Mouse (Mus musculus) myocyte (in vitro differentiated cells): ENCODE results near the gene Rpl36al. TPM values are rescaled to one million over a fixed set of nuclear protein-coding genes. Genes with fewer than 3 reads are reported as not detected.
A peak's percentile ranks its signal among the peaks of the same experiment; 100 is the strongest.

Experiments used
- H3K27me3 ChIP-seq: one replicate; pipeline ENCODE4 v1.6.1; 2011; ENCODE audit not compliant: control insufficient read depth, insufficient read depth, insufficient read length
- H3K36me3 ChIP-seq: one replicate; pipeline ENCODE4 v1.6.1; 2011; ENCODE audit not compliant: control insufficient read depth, insufficient read depth
- H3K4me2 ChIP-seq: one replicate; pipeline ENCODE4 v1.6.1; 2011; ENCODE audit warnings: low read depth, control low read depth
- H3K4me3 ChIP-seq: one replicate; pipeline ENCODE4 v1.5.1; 2011; ENCODE audit warnings: mild to moderate bottlenecking, control low read depth, moderate library complexity
- H3K79me2 ChIP-seq: one replicate; pipeline ENCODE4 v1.6.1; 2011; ENCODE audit not compliant: control insufficient read depth, insufficient read depth
- H3ac ChIP-seq: one replicate; pipeline ENCODE4 v1.6.1; 2011; ENCODE audit not compliant: control insufficient read depth, insufficient read length
- CEBPB ChIP-seq: IDR thresholded peaks from 2 replicates; pipeline ENCODE4 v1.6.1; 2011; ENCODE audit warnings: mild to moderate bottlenecking, moderate library complexity; ENCODE audit not compliant: poor library complexity, insufficient read depth, severe bottlenecking
- E2F4 ChIP-seq: IDR thresholded peaks from one replicate; pipeline ENCODE4 v1.6.1; 2011; ENCODE audit warnings: mild to moderate bottlenecking, control low read depth, moderate library complexity; ENCODE audit not compliant: insufficient read depth
- MAX ChIP-seq: IDR thresholded peaks from one replicate; pipeline ENCODE4 v1.6.1; 2011; ENCODE audit warnings: low read depth, mild to moderate bottlenecking, control low read depth
- MYOD1 ChIP-seq, 3 experiments: IDR thresholded peaks; one replicate each; pipeline ENCODE4 v1.6.1; 2011; ENCODE audit warnings: control low read depth in 2 of 3, low read depth in 2 of 3, mild to moderate bottlenecking in 2 of 3, moderate library complexity in 1 of 3; ENCODE audit not compliant: insufficient read length in 2 of 3, control insufficient read depth in 1 of 3
- MYOG ChIP-seq, 3 experiments: IDR thresholded peaks; one replicate each; pipeline ENCODE4 v1.6.1; 2011; ENCODE audit warnings: control low read depth in 2 of 3, low read depth in 2 of 3, mild to moderate bottlenecking in 2 of 3; ENCODE audit not compliant: insufficient read length in 2 of 3, control insufficient read depth in 1 of 3, insufficient read depth in 1 of 3
- POLR2A ChIP-seq: IDR thresholded peaks from one replicate; pipeline ENCODE4 v1.6.1; 2011; ENCODE audit warnings: low read depth, mild to moderate bottlenecking, control low read depth, moderate library complexity; ENCODE audit not compliant: insufficient read length
- POLR2AphosphoS2 ChIP-seq: IDR thresholded peaks from one replicate; pipeline ENCODE4 v1.6.1; 2011; ENCODE audit warnings: low read depth, control low read depth; ENCODE audit not compliant: insufficient read length
- REST ChIP-seq: IDR thresholded peaks from one replicate; pipeline ENCODE4 v1.6.1; 2011; ENCODE audit warnings: mild to moderate bottlenecking, control low read depth, moderate library complexity; ENCODE audit not compliant: insufficient read depth, insufficient read length
- SRF ChIP-seq: IDR thresholded peaks from one replicate; pipeline ENCODE4 v1.6.1; 2011; ENCODE audit warnings: low read depth; ENCODE audit not compliant: control insufficient read depth, insufficient read length
- TCF12 ChIP-seq: IDR thresholded peaks from one replicate; pipeline ENCODE4 v1.6.1; 2011; ENCODE audit warnings: mild to moderate bottlenecking, control low read depth; ENCODE audit not compliant: poor library complexity, insufficient read depth, severe bottlenecking
- TCF3 ChIP-seq: IDR thresholded peaks from one replicate; pipeline ENCODE4 v1.6.1; 2011; ENCODE audit warnings: low read depth, control low read depth; ENCODE audit not compliant: insufficient read length
- USF1 ChIP-seq: IDR thresholded peaks from one replicate; pipeline ENCODE4 v1.6.1; 2011; ENCODE audit warnings: low read depth, mild to moderate bottlenecking, control low read depth, moderate library complexity
- polyA plus RNA-seq: library from polyadenylated mRNA; unstranded; fragments of >200 nt; fragmentation: generic; extraction: Trizol; gene quantifications from one replicate; pipeline ENCODE4 v1.2.1, GENCODE M21; 2012; ENCODE audit warnings: missing spikeins

Rpl36al gene
- 880 TPM for polyA plus RNA-seq

- no peaks in the 10 kb centered on the region for H3K27me3 ChIP-seq
- H3ac ChIP-seq, result peak within 1 kb of the TSS; percentile 83
- H3K4me2 ChIP-seq, result peak within 1 kb of the TSS; percentile 89
- peak; percentile 94 for TF ChIP-seq POLR2A
- TF ChIP-seq REST, result peak; percentile 46
- peak; percentile 29 for TF ChIP-seq TCF3
- peak; percentile 38 for TF ChIP-seq SRF
- peak; percentile 97 for TF ChIP-seq POLR2AphosphoS2
- TF ChIP-seq USF1, result no peak
- no peak for TF ChIP-seq MYOG (IDR thresholded peaks at IDR 0.05; ENCODE audit: control insufficient read depth in 1 of 3, insufficient read depth in 1 of 3, insufficient read length in 2 of 3, low read depth in 2 of 3)
- peaks cover 51% of the 10 kb centered on the region for H3K79me2 ChIP-seq
- peaks cover 6% of the 10 kb centered on the region for H3K36me3 ChIP-seq
- H3K4me3 ChIP-seq, result peak within 1 kb of the TSS; percentile 62
These were observed at the start of gene Rpl36al, which contains the start of gene Mgat2 for GRCm38 (mm10) chr12:69183583-69184308. Gene Rpl36al, minus strand, starts transcription at chr12:69184083. Gene Mgat2, plus strand, starts transcription at chr12:69184157.

- H3ac ChIP-seq, result no peak overlapping the region
- H3K27me3 ChIP-seq, result no peaks in the 10 kb centered on the region
- H3K4me3 ChIP-seq, result no peak overlapping the region
- H3K36me3 ChIP-seq, result no peaks in the 10 kb centered on the region
- no peak for TF ChIP-seq TCF3
- no peak overlapping the region for H3K4me2 ChIP-seq
- no peaks in the 10 kb centered on the region for H3K79me2 ChIP-seq
These were observed 45.4 kb upstream of the Rpl36al start for GRCm38 (mm10) chr12:69229251-69229650.

GRCm38 (mm10) chr12:69227776-69228466, 44.0 kb upstream of the Rpl36al start, which contains the start of gene Pole2:
Gene Pole2, minus strand, starts transcription at chr12:69228195.
- Histone ChIP-seq H3K27me3 (no peaks in the 10 kb centered on the region), H3K79me2 (no peaks in the 10 kb centered on the region), H3ac (no peak within 1 kb of the TSS), H3K36me3 (no peaks in the 10 kb centered on the region), H3K4me2 (peak within 1 kb of the TSS; percentile 90), H3K4me3 (peak within 1 kb of the TSS; percentile 48)
- TF ChIP-seq POLR2A (peak; percentile 58), CEBPB (no peak), REST (no peak), E2F4 (peak; percentile 84)

- Histone ChIP-seq H3ac (no peak overlapping the region), H3K79me2 (no peaks in the 10 kb centered on the region), H3K4me3 (no peak overlapping the region), H3K27me3 (no peaks in the 10 kb centered on the region), H3K36me3 (peaks cover 3% of the 10 kb centered on the region), H3K4me2 (no peak overlapping the region)
- TF ChIP-seq REST (no peak), MAX (no peak), E2F4 (no peak), USF1 (no peak), SRF (no peak), MYOG (IDR thresholded peaks at IDR 0.05; ENCODE audit: control insufficient read depth in 1 of 3, insufficient read depth in 1 of 3, insufficient read length in 2 of 3, low read depth in 2 of 3) (no peak), POLR2A (no peak), POLR2AphosphoS2 (no peak), MYOD1 (IDR thresholded peaks at IDR 0.05; ENCODE audit: control insufficient read depth in 1 of 3, insufficient read length in 2 of 3, low read depth in 2 of 3) (no peak), TCF3 (no peak), TCF12 (no peak)
These were observed 36.9 kb upstream of the Rpl36al start for GRCm38 (mm10) chr12:69220613-69221277.

- Histone ChIP-seq H3K36me3 (peaks cover 3% of the 10 kb centered on the region), H3K27me3 (no peaks in the 10 kb centered on the region), H3K4me3 (no peak overlapping the region), H3K79me2 (no peaks in the 10 kb centered on the region), H3ac (no peak overlapping the region), H3K4me2 (no peak overlapping the region)
- TF ChIP-seq TCF12 (no peak), MYOD1 (IDR thresholded peaks at IDR 0.05; ENCODE audit: control insufficient read depth in 1 of 3, insufficient read length in 2 of 3, low read depth in 2 of 3) (no peak), POLR2A (no peak), CEBPB (no peak), REST (no peak), USF1 (no peak), MYOG (IDR thresholded peaks at IDR 0.05; ENCODE audit: control insufficient read depth in 1 of 3, insufficient read depth in 1 of 3, insufficient read length in 2 of 3, low read depth in 2 of 3) (no peak), MAX (no peak)
These were observed 32.7 kb upstream of the Rpl36al start for GRCm38 (mm10) chr12:69216587-69216986.
